Comparison of ENCODE assay signal across 28 mouse cellular contexts in the genomic region with DNA sequence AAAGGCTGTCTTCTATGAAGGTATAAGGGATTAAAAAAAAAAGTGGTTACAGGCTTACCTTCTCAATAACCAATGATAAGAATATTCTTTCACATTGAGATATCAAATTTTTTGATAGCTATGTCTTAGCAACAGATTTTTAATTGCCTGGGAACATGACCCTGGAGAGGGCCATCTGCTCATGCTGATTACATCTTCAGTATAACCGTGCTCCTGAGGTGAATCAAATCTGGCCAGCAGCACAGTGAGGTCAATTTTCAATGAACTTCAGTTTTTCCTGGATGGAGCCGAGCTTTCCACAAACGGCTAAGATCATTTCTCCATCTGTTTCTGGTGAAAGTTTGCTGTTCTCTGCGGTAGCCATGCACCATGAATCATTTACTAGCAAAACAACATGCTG.
A peak's percentile ranks its signal among the peaks of the same experiment; 100 is the strongest.
DNase-seq lines count a peak whose midpoint lies in the region; ATAC-seq lines count a peak whose summit lies in the region.
"Had no signal": no experiment of that assay in that cellular context is flagged by ENCODE, and none has a peak within 500 bp of the region (broad histone marks: within the 10 kb centered on the region; RNA-seq: fewer than 3 reads in every experiment).

No protein-coding gene starts in this region.

- no peak overlapping the region for H3K27ac ChIP-seq in hindbrain, embryonic 16.5 days (ENCODE audit: low read depth, low read length)
- H3K27ac ChIP-seq in hindbrain, embryonic 10.5 days, result no peak overlapping the region
- H3K27ac ChIP-seq in liver, embryonic 12.5 days, result no peak overlapping the region
- H3K27ac ChIP-seq: forebrain, embryonic 13.5 days; heart, adult 2 months; hindbrain, embryonic 12.5 days; limb, embryonic 13.5 days; midbrain, embryonic 12.5 days; neural tube, embryonic 15.5 days had no signal

- H3K4me3 ChIP-seq in hindbrain, embryonic 16.5 days (ENCODE audit: low read length), result no peak overlapping the region
- no peak overlapping the region for H3K4me3 ChIP-seq in hindbrain, embryonic 10.5 days
- no peak overlapping the region for H3K4me3 ChIP-seq in liver, embryonic 12.5 days
- H3K4me3 ChIP-seq: forebrain, embryonic 13.5 days; heart, adult 2 months; heart, embryonic 12.5 days; hindbrain, embryonic 12.5 days; limb, embryonic 13.5 days; megakaryocyte, embryonic 14.5 days; midbrain, embryonic 12.5 days; neural tube, embryonic 15.5 days had no signal

- no peaks in the 10 kb centered on the region for H3K4me1 ChIP-seq in hindbrain, embryonic 16.5 days (ENCODE audit: control insufficient read depth, insufficient read depth, low read depth, low read length)
- no peaks in the 10 kb centered on the region for H3K4me1 ChIP-seq in hindbrain, embryonic 10.5 days (replicated peaks)
- H3K4me1 ChIP-seq in liver, embryonic 12.5 days, result no peaks in the 10 kb centered on the region
- H3K4me1 ChIP-seq: forebrain, embryonic 13.5 days; heart, embryonic 12.5 days; hindbrain, embryonic 12.5 days; limb, embryonic 13.5 days; megakaryocyte, embryonic 14.5 days; midbrain, embryonic 12.5 days; neural tube, embryonic 15.5 days had no signal

- peak; percentile 76; the same call in 1 of the 2 replicates for ATAC-seq in hindbrain, embryonic 16.5 days
- ATAC-seq in liver, embryonic 12.5 days, result no peak
- ATAC-seq: forebrain, embryonic 13.5 days; intestine, postnatal 0 days; liver, postnatal 0 days; Patski had no signal

- whole genome bisulfite sequencing in hindbrain, embryonic 16.5 days, result 60% methylated on average over 4 of the region's 4 CpGs
- WGBS in hindbrain, embryonic 10.5 days, result 66% methylated on average over 4 of the region's 4 CpGs
- 57% methylated on average over 4 of the region's 4 CpGs for WGBS in liver, embryonic 12.5 days (ENCODE audit: insufficient replicate concordance)

- H3K27me3 ChIP-seq in hindbrain, embryonic 16.5 days (replicated peaks; ENCODE audit: control insufficient read depth, insufficient read depth, low read length), result no peaks in the 10 kb centered on the region
- H3K27me3 ChIP-seq in hindbrain, embryonic 10.5 days (ENCODE audit: insufficient read depth, poor library complexity, severe bottlenecking), result no peaks in the 10 kb centered on the region
- H3K27me3 ChIP-seq in liver, embryonic 12.5 days (replicated peaks), result no peaks in the 10 kb centered on the region
- H3K27me3 ChIP-seq: forebrain, embryonic 13.5 days; heart, embryonic 12.5 days; hindbrain, embryonic 12.5 days; limb, embryonic 13.5 days; megakaryocyte, embryonic 14.5 days; midbrain, embryonic 12.5 days; neural tube, embryonic 15.5 days; Patski had no signal

- H3K9ac ChIP-seq in hindbrain, embryonic 16.5 days (ENCODE audit: low read depth, low read length), result no peak overlapping the region
- H3K9ac ChIP-seq in liver, embryonic 12.5 days, result no peak overlapping the region
- H3K9ac ChIP-seq: forebrain, embryonic 13.5 days; heart, embryonic 12.5 days; hindbrain, embryonic 12.5 days; limb, embryonic 13.5 days; liver, postnatal 0 days; midbrain, embryonic 12.5 days; neural tube, embryonic 15.5 days had no signal

- intact Hi-C loops in heart, postnatal 25 days (cut with DNase I), result no loop called here

- no peak for DNase-seq in hindbrain, embryonic 10.5 days (ENCODE audit: low spot score)
- DNase-seq in brain, adult 2 months (ENCODE audit: low read depth, low spot score), result peak; percentile 54
- DNase-seq in cerebellum, adult 18-20 months, result peak; percentile 14 to 27
- peak; percentile 71 to 82 for DNase-seq in cerebellum, postnatal 10 days
- DNase-seq in heart, postnatal 25 days (ENCODE audit: low spot score), result no peak
- DNase-seq in lung, postnatal 4 days, result no peak
- DNase-seq: adrenal gland, postnatal 14 days; gastrocnemius, postnatal 36 days; heart, adult 2 months; kidney, adult 9 months; kidney, postnatal 25 days; liver, postnatal 0 days; lung, postnatal 36 days; retina, postnatal 1 day; right cerebral cortex, postnatal 14 days had no signal

- H3K4me2 ChIP-seq in hindbrain, embryonic 16.5 days (ENCODE audit: low read length), result no peak overlapping the region
- no peak overlapping the region for H3K4me2 ChIP-seq in liver, embryonic 12.5 days
- H3K4me2 ChIP-seq: forebrain, embryonic 13.5 days; heart, embryonic 12.5 days; hindbrain, embryonic 12.5 days; limb, embryonic 13.5 days; liver, embryonic 11.5 days; midbrain, embryonic 12.5 days; neural tube, embryonic 15.5 days had no signal

- no peaks in the 10 kb centered on the region for H3K36me3 ChIP-seq in hindbrain, embryonic 16.5 days (ENCODE audit: control insufficient read depth, insufficient read depth, low read length)
- H3K36me3 ChIP-seq in hindbrain, embryonic 10.5 days, result no peaks in the 10 kb centered on the region
- no peaks in the 10 kb centered on the region for H3K36me3 ChIP-seq in liver, embryonic 12.5 days
- H3K36me3 ChIP-seq: G1E; heart, embryonic 12.5 days; hindbrain, embryonic 12.5 days; limb, embryonic 13.5 days; midbrain, embryonic 12.5 days; neural tube, embryonic 15.5 days had no signal

- no peaks in the 10 kb centered on the region for H3K9me3 ChIP-seq in hindbrain, embryonic 16.5 days (ENCODE audit: control insufficient read depth, low read length)
- no peaks in the 10 kb centered on the region for H3K9me3 ChIP-seq in hindbrain, embryonic 10.5 days
- H3K9me3 ChIP-seq in liver, embryonic 12.5 days (replicated peaks), result no peaks in the 10 kb centered on the region
- H3K9me3 ChIP-seq: forebrain, embryonic 13.5 days; G1E; heart, embryonic 12.5 days; hindbrain, embryonic 12.5 days; limb, embryonic 13.5 days; megakaryocyte, embryonic 14.5 days; midbrain, embryonic 12.5 days; neural tube, embryonic 15.5 days had no signal

Comparison
In these comparisons a context has a peak if more than half of its experiments do, and no peak if none do; other contexts are left out.
1. DNase-seq: peak in brain, adult 2 months (single experiment), cerebellum, adult 18-20 months (2 of 2) and cerebellum, postnatal 10 days (2 of 2); none in hindbrain, embryonic 10.5 days (single experiment), heart, postnatal 25 days (single experiment) and lung, postnatal 4 days (0 of 2).